Mouse (Mus musculus): ENCODE measurements at regions not wholly inside any gene's neighbourhood (a gene's known extent, or its start where the extent isn't known, plus 50 kb on each side); places are given as distances from the start of the nearest gene placed in this dataset.

GRCm38 (mm10) chr13:48436659-48437345 lies 76.4 kb downstream of the Zfp169 start:
- DNase-seq (ENCODE audit: low read depth, low spot score), result no peak
